Mouse (Mus musculus) embryo, embryonic 9.5 days (tissue): ENCODE results near the gene Fancd2.

Experiments used
- DNase-seq: peaks from one replicate; pipeline ENCODE4 v3.0.0-alpha.2; 2017; ENCODE audit errors: extremely low spot score

Fancd2 gene

GRCm38 (mm10) chr6:113612258-113612969 lies 80.9 kb downstream of the Fancd2 start:
- no peak for DNase-seq

DNA sequence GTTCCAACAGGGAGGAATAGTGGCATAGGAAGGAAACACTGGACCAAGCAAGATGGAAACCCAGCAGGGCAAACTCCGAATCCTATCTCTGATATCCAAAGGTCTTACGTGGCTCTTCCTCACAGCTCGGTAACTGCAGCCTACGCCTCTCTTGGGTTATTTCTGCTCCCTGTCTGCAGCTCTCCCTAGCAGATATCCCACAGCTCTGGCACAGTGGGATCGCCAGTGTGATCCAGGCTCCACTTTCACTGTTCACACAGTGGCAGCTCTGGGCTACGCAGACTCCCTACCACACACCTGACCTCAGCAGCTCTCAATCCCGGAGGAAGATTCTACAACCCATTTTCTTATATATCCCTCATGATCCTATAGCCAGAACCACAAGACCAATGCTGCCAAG lies 82.7 kb downstream of the Fancd2 start:
- DNase-seq, result no peak

GRCm38 (mm10) chr6:113614997-113615396 lies 83.5 kb downstream of the Fancd2 start:
- DNase-seq, result no peak

- no peak for DNase-seq
Observed at GRCm38 (mm10) chr6:113615489-113615888, 84.0 kb downstream of the Fancd2 start.

GRCm38 (mm10) chr6:113623386-113623785 lies 91.9 kb downstream of the Fancd2 start:
- DNase-seq, result no peak

GRCm38 (mm10) chr6:113623941-113624751 lies 92.7 kb downstream of the Fancd2 start, which contains the start of gene Vhl:
Gene Vhl (plus strand): TSS chr6:113623959.
- peak; percentile 88 for DNase-seq

DNA sequence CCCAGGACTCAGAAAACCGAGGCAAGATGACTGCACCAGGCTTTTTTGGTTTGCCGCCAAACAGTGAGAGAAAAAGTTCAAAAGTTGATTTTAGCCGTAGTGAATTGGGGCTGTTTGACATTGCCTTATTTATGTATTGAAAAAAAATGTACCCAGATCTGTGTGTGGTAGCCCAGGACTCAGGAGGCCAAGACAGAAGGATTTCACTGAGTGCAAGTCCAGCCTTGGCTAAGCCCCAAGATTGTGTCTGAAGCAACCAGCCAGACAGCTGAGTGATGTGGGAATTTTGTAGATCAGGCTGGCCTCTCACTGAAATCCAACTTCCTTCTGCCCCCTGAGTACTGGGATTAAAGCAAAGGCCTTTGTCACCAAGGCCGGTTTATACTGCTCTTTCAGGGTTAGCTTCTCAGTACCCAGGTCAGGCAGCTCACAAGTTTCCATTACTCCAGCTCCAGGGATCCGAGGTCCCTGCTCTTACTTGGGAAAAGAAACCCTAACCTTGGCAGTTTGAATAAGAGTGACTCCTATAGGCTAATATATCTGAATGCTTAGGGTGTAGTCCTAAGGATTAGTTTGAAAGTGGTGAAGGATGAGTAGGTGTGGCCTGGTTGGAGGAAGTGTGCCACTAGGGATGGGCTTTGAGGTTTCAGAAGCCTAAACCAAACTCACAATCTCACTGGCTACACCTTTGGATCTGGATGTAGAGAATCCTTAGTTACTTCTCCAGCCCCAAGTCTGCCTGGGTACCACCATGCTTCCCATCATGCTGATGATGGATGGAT lies 93.7 kb downstream of the Fancd2 start:
- no peak for DNase-seq

DNA sequence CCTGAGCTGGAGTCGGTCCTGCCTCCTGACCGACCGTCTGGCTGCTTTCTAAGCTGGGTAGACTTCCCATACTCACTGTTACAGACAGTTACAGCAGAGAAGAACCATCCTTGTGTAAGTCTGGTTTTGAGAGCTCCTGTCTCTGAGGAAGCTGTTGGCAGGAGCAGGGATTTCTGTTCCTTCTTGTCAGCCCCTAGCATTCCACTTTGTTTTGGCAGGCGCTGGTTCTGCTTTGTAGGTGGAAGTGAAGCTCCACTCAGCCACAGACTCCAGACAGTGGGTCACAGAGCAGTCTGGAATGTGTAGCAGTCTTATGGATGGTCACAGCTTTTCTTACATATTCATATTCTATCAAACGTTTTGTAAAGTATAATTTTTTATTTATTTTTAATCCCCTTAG lies 98.8 kb downstream of the Fancd2 start:
- no peak for DNase-seq

DNA sequence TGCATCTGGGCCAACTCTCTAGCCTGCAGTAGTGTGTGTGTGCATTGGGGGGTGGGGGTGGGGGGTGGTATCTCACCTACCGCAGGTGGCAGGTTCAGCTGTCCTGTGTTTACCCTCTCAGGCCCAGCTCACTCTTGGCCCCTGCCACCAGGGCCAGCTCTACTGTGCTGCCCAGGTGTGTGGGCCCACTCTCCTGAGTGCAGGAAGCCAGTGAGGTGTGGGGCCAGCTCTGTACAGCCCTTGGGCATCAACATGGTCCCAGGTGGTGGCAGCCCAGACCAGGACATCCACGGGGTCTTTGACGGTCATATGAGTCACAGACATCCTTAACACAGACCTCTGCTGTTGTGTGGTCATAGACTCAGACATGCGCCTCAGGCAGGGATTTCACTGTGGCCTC lies 101.4 kb downstream of the Fancd2 start:
- no peak for DNase-seq

GRCm38 (mm10) chr6:113638302-113639040 lies 107.0 kb downstream of the Fancd2 start, which contains the start of gene Irak2:
Gene Irak2 (plus strand): TSS chr6:113638467.
- peak; percentile 91 for DNase-seq

- DNase-seq, result no peak
Observed at GRCm38 (mm10) chr6:113639201-113639600, 107.7 kb downstream of the Fancd2 start.

GRCm38 (mm10) chr6:113642605-113643004 lies 111.1 kb downstream of the Fancd2 start:
- no peak for DNase-seq

GRCm38 (mm10) chr6:113643021-113643420 lies 111.5 kb downstream of the Fancd2 start:
- no peak for DNase-seq

DNA sequence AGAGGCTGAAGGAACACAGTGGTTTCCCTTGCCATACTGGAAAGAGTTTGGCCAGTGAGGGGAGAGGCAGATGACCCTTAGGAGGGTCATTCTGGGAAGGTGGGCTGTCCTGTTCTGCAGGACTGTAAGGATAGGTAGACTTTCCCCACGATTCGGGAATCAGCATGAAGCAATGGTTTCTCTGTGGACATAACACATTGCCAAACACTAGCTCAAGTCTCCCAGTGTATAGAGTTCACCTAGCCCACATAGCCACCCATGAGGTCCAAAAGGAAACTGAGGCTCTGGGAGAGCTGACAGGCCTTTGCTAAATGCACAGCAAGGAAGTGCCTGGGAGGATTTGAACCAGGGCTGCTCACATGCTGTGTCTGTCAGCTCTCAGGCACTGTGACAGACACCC lies 112.5 kb downstream of the Fancd2 start:
- DNase-seq, result no peak

GRCm38 (mm10) chr6:113644808-113645207 lies 113.3 kb downstream of the Fancd2 start:
- no peak for DNase-seq
